Mouse (Mus musculus): ENCODE measurements at regions not wholly inside any gene's neighbourhood (a gene's known extent, or its start where the extent isn't known, plus 50 kb on each side); places are given as distances from the start of the nearest gene placed in this dataset.

GRCm38 (mm10) chr1:143858532-143858931, 81.5 kb downstream of the Uchl5 start:
- H3K9me3 ChIP-seq (replicated peaks; ENCODE audit: low read length) = no peaks in the 10 kb centered on the region
- no peak overlapping the region for H3K27ac ChIP-seq (ENCODE audit: insufficient read depth, low read depth)
- in situ Hi-C loops (cut with MboI; ENCODE audit: low pct_ligation_motif_present, low pct_unique_long_range_greater_than_20kb, low sequenced_read_pairs) (no loop called here), dilution Hi-C loops (cut with MboI; ENCODE audit: extremely low pct_ligation_motif_present, extremely low pct_unique_long_range_greater_than_20kb, low sequenced_read_pairs) (no loop called here)
- H3K9ac ChIP-seq (ENCODE audit: insufficient read depth, low read depth) = no peak overlapping the region
- H3K79me2 ChIP-seq (replicated peaks; ENCODE audit: control insufficient read depth, extremely low read depth, insufficient read depth, poor library complexity, severe bottlenecking) = no peaks in the 10 kb centered on the region
- H3K27me3 ChIP-seq (replicated peaks) = no peaks in the 10 kb centered on the region
- no peak overlapping the region for H3K4me3 ChIP-seq (replicated peaks in 1 of 3; ENCODE audit: low read depth in 2 of 3, low read length in 2 of 3, poor library complexity in 1 of 3)
- H3K4me2 ChIP-seq (ENCODE audit: insufficient read depth, low read depth, poor library complexity, severe bottlenecking) = no peak overlapping the region
- DNase-seq (ENCODE audit: extremely low read depth) = no peak
- TF ChIP-seq SMC3 (IDR thresholded peaks at IDR 0.05; ENCODE audit: low read depth, low read length) (no peak), USF2 (conservative IDR thresholded peaks at IDR 0.05; ENCODE audit: low read depth, low read length) (no peak)
- H3K4me1 ChIP-seq (ENCODE audit: control insufficient read depth in 1 of 2, insufficient read depth in 2 of 2) = no peaks in the 10 kb centered on the region
- H3K36me3 ChIP-seq (replicated peaks in 1 of 2; ENCODE audit: control insufficient read depth in 1 of 2, insufficient read depth in 1 of 2, low read length in 1 of 2) = no peaks in the 10 kb centered on the region

All from CH12.LX (cell line).